Mouse (Mus musculus) C2C12 (cell line): ENCODE measurements around the gene Map3k21. TPM values are rescaled to one million over a fixed set of nuclear protein-coding genes. Genes with fewer than 3 reads are reported as not detected.

Source experiments
- H3K27me3 ChIP-seq: one replicate; pipeline ENCODE4 v1.6.1; 2011; ENCODE audit not compliant: control insufficient read depth, insufficient read depth, insufficient read length
- H3K36me3 ChIP-seq: one replicate; pipeline ENCODE4 v1.6.1; 2011; ENCODE audit not compliant: control insufficient read depth, insufficient read depth
- H3K4me3 ChIP-seq: one replicate; pipeline ENCODE4 v1.5.1; 2011; ENCODE audit warnings: mild to moderate bottlenecking, control low read depth; ENCODE audit not compliant: poor library complexity, insufficient read depth, severe bottlenecking
- H3K79me2 ChIP-seq: one replicate; pipeline ENCODE4 v1.6.1; 2011; ENCODE audit not compliant: control insufficient read depth, insufficient read depth
- H3K79me3 ChIP-seq: one replicate; pipeline ENCODE4 v1.6.1; 2011; ENCODE audit warnings: low read depth, control low read depth
- H3ac ChIP-seq: one replicate; pipeline ENCODE3; 2011; ENCODE audit warnings: low read depth; ENCODE audit not compliant: control insufficient read depth, insufficient read length
- CEBPB ChIP-seq: IDR thresholded peaks from one replicate; pipeline ENCODE4 v1.6.1; 2011; ENCODE audit warnings: low read depth, mild to moderate bottlenecking, control low read depth, moderate library complexity
- CTCF ChIP-seq: IDR thresholded peaks from one replicate; pipeline ENCODE4 v1.5.1; 2011; ENCODE audit not compliant: control insufficient read depth, insufficient read depth, insufficient read length
- FOSL1 ChIP-seq: IDR thresholded peaks from one replicate; pipeline ENCODE4 v1.8.0; 2011; ENCODE audit warnings: mild to moderate bottlenecking, low read length; ENCODE audit not compliant: poor library complexity, insufficient read depth, severe bottlenecking
- MAX ChIP-seq: IDR thresholded peaks from one replicate; pipeline ENCODE4 v1.6.1; 2011; ENCODE audit warnings: mild to moderate bottlenecking, control low read depth
- MYOD1 ChIP-seq: IDR thresholded peaks from one replicate; pipeline ENCODE4 v1.6.1; 2011; ENCODE audit warnings: low read depth; ENCODE audit not compliant: control insufficient read depth, insufficient read length
- MYOG ChIP-seq: IDR thresholded peaks from one replicate; pipeline ENCODE4 v1.6.1; 2011; ENCODE audit not compliant: control insufficient read depth, insufficient read length; ENCODE audit errors: extremely low read depth
- USF1 ChIP-seq: IDR thresholded peaks from one replicate; pipeline ENCODE4 v1.6.1; 2011; ENCODE audit warnings: low read depth, mild to moderate bottlenecking, control low read depth, moderate library complexity
- polyA plus RNA-seq: library from polyadenylated mRNA; unstranded; fragments of >200 nt; fragmentation: generic; extraction: Trizol; gene quantifications from one replicate; pipeline ENCODE4 v1.2.1, GENCODE M21; 2012; ENCODE audit warnings: missing spikeins

Map3k21 gene
- polyA plus RNA-seq, 1 experiment, result not detected

- peak; percentile 75 for TF ChIP-seq CTCF
- TF ChIP-seq MYOG, result no peak
- Histone ChIP-seq H3K79me3 (no peaks in the 10 kb centered on the region), H3ac (no peak overlapping the region), H3K79me2 (no peaks in the 10 kb centered on the region), H3K27me3 (peaks cover 35% of the 10 kb centered on the region), H3K36me3 (no peaks in the 10 kb centered on the region), H3K4me3 (no peak overlapping the region)
Observed at GRCm38 (mm10) chr8:125870821-125871321, 39.4 kb upstream of the Map3k21 start.

- TF ChIP-seq USF1, result no peak
- TF ChIP-seq FOSL1, result no peak
- no peak for TF ChIP-seq MYOG
- no peak for TF ChIP-seq CTCF
- no peak for TF ChIP-seq MAX
- TF ChIP-seq MYOD1, result no peak
- TF ChIP-seq CEBPB, result no peak
- H3K4me3 ChIP-seq, result no peak overlapping the region
- H3K36me3 ChIP-seq, result no peaks in the 10 kb centered on the region
- peaks cover 31% of the 10 kb centered on the region for H3K27me3 ChIP-seq
- H3ac ChIP-seq, result no peak overlapping the region
- no peaks in the 10 kb centered on the region for H3K79me3 ChIP-seq
- H3K79me2 ChIP-seq, result no peaks in the 10 kb centered on the region
Observed at GRCm38 (mm10) chr8:125872501-125873249, 37.6 kb upstream of the Map3k21 start.

- Histone ChIP-seq H3K4me3 (no peak overlapping the region), H3K79me3 (no peaks in the 10 kb centered on the region), H3ac (no peak overlapping the region), H3K27me3 (peaks cover 32% of the 10 kb centered on the region), H3K36me3 (no peaks in the 10 kb centered on the region), H3K79me2 (no peaks in the 10 kb centered on the region)
- TF ChIP-seq MYOG, result no peak
- TF ChIP-seq CEBPB, result no peak
- TF ChIP-seq CTCF, result no peak
- TF ChIP-seq FOSL1, result no peak
Observed at GRCm38 (mm10) chr8:125873250-125873534, 37.1 kb upstream of the Map3k21 start.

GRCm38 (mm10) chr8:125880447-125880846, 29.8 kb upstream of the Map3k21 start:
- Histone ChIP-seq H3K27me3 (peaks cover 17% of the 10 kb centered on the region), H3K36me3 (no peaks in the 10 kb centered on the region), H3K79me3 (no peaks in the 10 kb centered on the region), H3ac (no peak overlapping the region), H3K4me3 (no peak overlapping the region), H3K79me2 (no peaks in the 10 kb centered on the region)
- TF ChIP-seq USF1 (no peak), MAX (no peak), MYOG (no peak), CTCF (no peak), CEBPB (no peak), MYOD1 (no peak), FOSL1 (no peak)

- Histone ChIP-seq H3K79me3 (no peaks in the 10 kb centered on the region), H3K27me3 (peaks cover 5% of the 10 kb centered on the region), H3K4me3 (no peak overlapping the region), H3ac (no peak overlapping the region), H3K79me2 (no peaks in the 10 kb centered on the region), H3K36me3 (no peaks in the 10 kb centered on the region)
- TF ChIP-seq MYOD1 (no peak), CTCF (no peak), MAX (no peak), FOSL1 (no peak), USF1 (no peak), CEBPB (no peak), MYOG (no peak)
Observed at GRCm38 (mm10) chr8:125887549-125887948, 22.7 kb upstream of the Map3k21 start.

GRCm38 (mm10) chr8:125889920-125890319, 20.3 kb upstream of the Map3k21 start:
- Histone ChIP-seq H3K79me3 (no peaks in the 10 kb centered on the region), H3K4me3 (no peak overlapping the region), H3ac (no peak overlapping the region), H3K79me2 (no peaks in the 10 kb centered on the region), H3K27me3 (peaks cover 4% of the 10 kb centered on the region), H3K36me3 (no peaks in the 10 kb centered on the region)
- TF ChIP-seq MYOD1 (no peak), MAX (no peak), USF1 (no peak), FOSL1 (no peak), CTCF (no peak), CEBPB (no peak), MYOG (no peak)
